Mouse (Mus musculus) C2C12 (cell line): Measurements from ENCODE around the gene Galnt10. TPM values are rescaled to one million over a fixed set of nuclear protein-coding genes. Genes with fewer than 3 reads are reported as not detected.
A peak's percentile ranks its signal among the peaks of the same experiment; 100 is the strongest.

Experiments
- H3K27me3 ChIP-seq: one replicate; pipeline ENCODE4 v1.6.1; 2011; ENCODE audit not compliant: control insufficient read depth, insufficient read depth, insufficient read length
- H3K36me3 ChIP-seq: one replicate; pipeline ENCODE4 v1.6.1; 2011; ENCODE audit not compliant: control insufficient read depth, insufficient read depth
- H3K4me3 ChIP-seq: one replicate; pipeline ENCODE4 v1.5.1; 2011; ENCODE audit warnings: mild to moderate bottlenecking, control low read depth; ENCODE audit not compliant: poor library complexity, insufficient read depth, severe bottlenecking
- H3K79me2 ChIP-seq: one replicate; pipeline ENCODE4 v1.6.1; 2011; ENCODE audit not compliant: control insufficient read depth, insufficient read depth
- H3K79me3 ChIP-seq: one replicate; pipeline ENCODE4 v1.6.1; 2011; ENCODE audit warnings: low read depth, control low read depth
- H3ac ChIP-seq: one replicate; pipeline ENCODE3; 2011; ENCODE audit warnings: low read depth; ENCODE audit not compliant: control insufficient read depth, insufficient read length
- CEBPB ChIP-seq: IDR thresholded peaks from one replicate; pipeline ENCODE4 v1.6.1; 2011; ENCODE audit warnings: low read depth, mild to moderate bottlenecking, control low read depth, moderate library complexity
- CTCF ChIP-seq: IDR thresholded peaks from one replicate; pipeline ENCODE4 v1.5.1; 2011; ENCODE audit not compliant: control insufficient read depth, insufficient read depth, insufficient read length
- FOSL1 ChIP-seq: IDR thresholded peaks from one replicate; pipeline ENCODE4 v1.8.0; 2011; ENCODE audit warnings: mild to moderate bottlenecking, low read length; ENCODE audit not compliant: poor library complexity, insufficient read depth, severe bottlenecking
- MAX ChIP-seq: IDR thresholded peaks from one replicate; pipeline ENCODE4 v1.6.1; 2011; ENCODE audit warnings: mild to moderate bottlenecking, control low read depth
- MYOD1 ChIP-seq: IDR thresholded peaks from one replicate; pipeline ENCODE4 v1.6.1; 2011; ENCODE audit warnings: low read depth; ENCODE audit not compliant: control insufficient read depth, insufficient read length
- MYOG ChIP-seq: IDR thresholded peaks from one replicate; pipeline ENCODE4 v1.6.1; 2011; ENCODE audit not compliant: control insufficient read depth, insufficient read length; ENCODE audit errors: extremely low read depth
- USF1 ChIP-seq: IDR thresholded peaks from one replicate; pipeline ENCODE4 v1.6.1; 2011; ENCODE audit warnings: low read depth, mild to moderate bottlenecking, control low read depth, moderate library complexity
- polyA plus RNA-seq: library from polyadenylated mRNA; unstranded; fragments of >200 nt; fragmentation: generic; extraction: Trizol; gene quantifications from one replicate; pipeline ENCODE4 v1.2.1, GENCODE M21; 2012; ENCODE audit warnings: missing spikeins

Galnt10 gene
- polyA plus RNA-seq, 1 experiment: 43.0 TPM

DNA sequence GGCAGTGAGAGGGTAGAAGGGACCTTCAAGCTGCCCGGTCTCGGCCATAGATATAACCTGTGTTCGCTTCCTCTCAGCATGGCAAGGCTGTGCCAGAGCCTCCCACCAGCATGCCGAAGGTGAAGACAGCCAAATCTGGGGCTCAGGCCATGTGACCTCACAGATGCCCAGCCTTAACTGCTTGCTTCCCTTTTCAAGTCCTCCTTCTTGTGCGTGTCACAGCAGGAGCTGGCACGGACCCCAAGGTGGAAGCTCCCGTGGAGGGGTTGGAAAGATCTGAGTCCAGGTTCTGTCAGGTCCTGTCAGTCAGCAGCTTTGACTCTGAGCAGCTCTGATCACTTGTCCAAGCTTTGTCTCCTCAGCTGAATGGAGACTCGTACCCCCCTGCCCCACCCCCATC is 126.4 kb downstream of the Galnt10 start:
- TF ChIP-seq USF1 (no peak), MYOG (no peak), CEBPB (no peak)
- Histone ChIP-seq H3K79me2 (no peaks in the 10 kb centered on the region), H3K79me3 (no peaks in the 10 kb centered on the region), H3K27me3 (no peaks in the 10 kb centered on the region), H3K4me3 (no peak overlapping the region), H3ac (no peak overlapping the region), H3K36me3 (peaks cover 22% of the 10 kb centered on the region)

DNA sequence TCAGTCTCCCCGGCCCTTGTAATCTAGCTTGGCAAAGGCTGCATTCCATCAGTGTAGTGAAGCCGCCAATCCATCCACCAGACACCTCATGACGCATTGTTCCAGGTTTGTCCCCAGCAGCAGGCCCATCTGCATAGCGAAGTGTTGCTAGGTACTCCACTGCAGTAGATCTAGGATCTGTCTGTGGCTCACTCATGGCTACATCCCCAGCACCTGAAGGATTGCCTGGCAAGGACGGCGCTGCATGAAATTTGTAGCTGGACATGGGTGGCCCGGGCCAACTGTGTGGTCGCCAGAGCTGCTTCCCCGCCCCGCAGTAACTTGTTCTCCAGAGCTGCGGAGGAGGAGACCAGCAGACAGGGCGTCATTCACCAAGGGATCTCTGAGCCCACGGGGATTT is 128.2 kb downstream of the Galnt10 start:
- H3ac ChIP-seq: no peak overlapping the region
- no peaks in the 10 kb centered on the region for H3K79me2 ChIP-seq
- no peaks in the 10 kb centered on the region for H3K79me3 ChIP-seq
- TF ChIP-seq MYOG: no peak
- no peak for TF ChIP-seq MAX
- no peak for TF ChIP-seq CTCF
- TF ChIP-seq FOSL1: no peak
- TF ChIP-seq MYOD1: no peak
- TF ChIP-seq CEBPB: no peak
- no peak for TF ChIP-seq USF1
- H3K36me3 ChIP-seq: peaks cover 18% of the 10 kb centered on the region
- H3K4me3 ChIP-seq: no peak overlapping the region
- no peaks in the 10 kb centered on the region for H3K27me3 ChIP-seq

DNA sequence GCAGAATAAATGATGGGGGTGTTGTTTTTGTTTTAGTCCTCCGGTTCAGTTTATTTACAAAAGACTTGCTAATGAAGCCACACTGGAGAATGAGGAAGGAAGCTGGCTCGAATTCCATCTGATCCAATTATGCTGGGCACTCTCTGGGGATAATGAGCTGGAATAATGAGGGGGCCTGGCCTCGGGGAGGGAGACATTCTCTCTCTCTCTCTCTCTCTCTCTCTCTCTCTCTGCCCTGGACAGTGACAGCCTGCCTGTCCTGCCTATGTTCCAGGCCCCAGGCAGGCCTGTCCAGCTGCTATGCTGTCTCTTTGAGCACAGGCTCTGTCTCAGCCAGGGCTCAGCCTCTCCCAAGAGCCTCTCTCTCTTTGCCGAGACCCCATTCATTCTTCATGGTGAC is 128.7 kb downstream of the Galnt10 start:
- H3K27me3 ChIP-seq: no peaks in the 10 kb centered on the region
- no peak for TF ChIP-seq FOSL1
- TF ChIP-seq CTCF: no peak
- TF ChIP-seq MYOG: no peak
- no peak for TF ChIP-seq MYOD1
- peaks cover 16% of the 10 kb centered on the region for H3K36me3 ChIP-seq
- H3K4me3 ChIP-seq: no peak overlapping the region
- H3K79me3 ChIP-seq: no peaks in the 10 kb centered on the region
- H3K79me2 ChIP-seq: no peaks in the 10 kb centered on the region
- H3ac ChIP-seq: no peak overlapping the region

DNA sequence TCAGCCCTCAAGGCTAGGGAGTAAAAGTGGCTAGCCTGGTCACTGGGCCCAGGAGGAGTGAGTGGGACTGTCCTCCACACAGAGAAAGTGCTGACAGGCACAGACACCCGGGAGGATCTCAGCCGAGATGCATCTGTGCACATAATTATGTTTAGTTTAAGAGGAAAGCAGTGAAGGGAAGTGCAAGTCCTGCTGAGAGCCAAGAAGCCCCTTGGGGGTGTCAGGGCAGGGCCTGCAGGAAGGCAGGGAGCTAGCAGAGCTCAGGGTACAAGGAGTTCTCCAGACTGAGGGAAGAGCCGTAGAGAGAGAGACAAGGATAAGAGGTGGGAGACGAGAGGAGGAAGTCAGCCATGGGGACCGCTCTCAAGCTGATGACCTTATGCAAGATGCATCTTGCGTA is 130.6 kb downstream of the Galnt10 start:
- H3K27me3 ChIP-seq: no peaks in the 10 kb centered on the region
- TF ChIP-seq USF1: no peak
- TF ChIP-seq CEBPB: no peak
- TF ChIP-seq CTCF: no peak
- no peak for TF ChIP-seq MAX
- TF ChIP-seq FOSL1: no peak
- no peak for TF ChIP-seq MYOD1
- TF ChIP-seq MYOG: no peak
- H3K79me3 ChIP-seq: no peaks in the 10 kb centered on the region

DNA sequence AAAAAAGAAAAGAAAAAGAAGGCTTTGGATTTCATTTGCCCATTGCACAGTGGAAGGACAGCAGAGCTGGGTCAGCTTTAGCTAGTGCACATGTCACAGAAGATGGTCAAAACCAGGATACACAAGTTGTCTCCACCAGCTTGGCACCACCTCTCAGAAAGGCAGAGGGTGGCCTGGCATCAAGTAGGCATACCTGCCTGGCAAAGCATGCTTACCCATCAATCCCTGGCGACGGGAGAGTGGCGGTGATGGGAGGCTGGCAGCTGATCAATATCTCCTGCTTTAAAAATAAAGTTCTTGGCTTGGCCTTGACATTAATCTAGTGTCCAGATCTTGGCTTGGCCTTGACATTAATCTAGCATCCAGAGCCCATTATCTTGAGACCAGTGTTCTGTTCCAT is 131.3 kb downstream of the Galnt10 start:
- no peaks in the 10 kb centered on the region for H3K27me3 ChIP-seq
- H3K79me3 ChIP-seq: no peaks in the 10 kb centered on the region

More for the DNA sequence above, 130.6 kb downstream of the Galnt10 start:
- H3K79me2 ChIP-seq: no peaks in the 10 kb centered on the region
- H3ac ChIP-seq: no peak overlapping the region
- H3K36me3 ChIP-seq: peaks cover 9% of the 10 kb centered on the region
- H3K4me3 ChIP-seq: no peak overlapping the region

DNA sequence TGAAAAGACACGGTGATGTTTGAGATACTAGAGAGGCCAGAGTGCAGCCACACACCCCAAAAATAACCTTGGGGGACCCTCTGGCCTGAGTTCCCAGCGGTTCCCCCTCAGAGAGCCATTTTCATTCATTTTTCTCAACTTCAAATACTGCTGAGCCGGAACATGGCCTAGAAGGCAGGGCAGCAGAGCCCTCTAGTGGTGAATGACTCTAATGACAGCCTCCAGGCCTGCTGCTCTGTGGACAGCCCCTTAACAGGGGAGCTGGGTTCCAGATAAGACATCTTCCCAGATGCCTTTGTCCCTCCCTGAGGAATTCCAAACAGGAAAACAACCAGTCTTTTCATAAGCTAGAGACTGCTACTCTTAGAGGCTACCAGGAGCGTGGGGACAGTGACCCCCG is 133.1 kb downstream of the Galnt10 start:
- H3K36me3 ChIP-seq: peaks cover 1% of the 10 kb centered on the region
- H3K4me3 ChIP-seq: no peak overlapping the region
- H3ac ChIP-seq: no peak overlapping the region
- no peaks in the 10 kb centered on the region for H3K27me3 ChIP-seq
- TF ChIP-seq MYOG (no peak), MYOD1 (no peak), CTCF (peak; percentile 51), MAX (peak; percentile 14), USF1 (no peak), CEBPB (no peak), FOSL1 (no peak)
- H3K79me2 ChIP-seq: no peaks in the 10 kb centered on the region
- no peaks in the 10 kb centered on the region for H3K79me3 ChIP-seq

More for the DNA sequence above, 131.3 kb downstream of the Galnt10 start:
- peaks cover 9% of the 10 kb centered on the region for H3K36me3 ChIP-seq
- H3ac ChIP-seq: no peak overlapping the region
- H3K79me2 ChIP-seq: no peaks in the 10 kb centered on the region
- TF ChIP-seq USF1 (no peak), MYOG (no peak), MAX (no peak), FOSL1 (no peak), MYOD1 (no peak), CEBPB (no peak), CTCF (no peak)
- H3K4me3 ChIP-seq: no peak overlapping the region
